Mouse (Mus musculus): Measurements from ENCODE around the gene Lctl.

Lctl gene

GRCm38 (mm10) chr9:64116876-64117275, at the start of gene Lctl:
TSS of gene Lctl (plus strand) at chr9:64117147.
- peak; percentile 46 for DNase-seq (ENCODE audit: low read depth, low spot score)

GRCm38 (mm10) chr9:64067787-64068186, 49.2 kb upstream of the Lctl start:
- no peak for DNase-seq (ENCODE audit: low read depth, low spot score)

DNA sequence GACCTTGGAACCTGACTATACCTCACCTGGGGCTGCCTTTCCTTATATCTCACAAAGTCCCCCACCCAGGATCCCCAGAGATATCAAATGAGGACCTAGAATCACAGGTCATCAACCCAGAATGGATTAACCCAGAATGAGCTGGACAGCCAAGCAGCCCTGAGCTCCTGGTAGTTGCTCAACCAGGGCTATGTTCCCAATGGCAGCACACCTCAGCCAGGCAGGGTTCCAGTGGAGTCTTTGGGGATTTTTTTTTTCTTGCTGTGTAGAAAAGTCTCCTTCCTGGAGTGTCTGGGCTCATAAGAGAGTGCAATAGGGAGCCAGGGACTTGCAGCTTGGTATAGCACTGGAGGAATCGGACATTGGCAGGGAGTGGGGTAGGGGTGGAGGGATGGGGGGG, 48.4 kb upstream of the Lctl start:
- DNase-seq (ENCODE audit: low read depth, low spot score), result no peak

GRCm38 (mm10) chr9:64069131-64069530, 47.8 kb upstream of the Lctl start:
- DNase-seq (ENCODE audit: low read depth, low spot score), result no peak

DNA sequence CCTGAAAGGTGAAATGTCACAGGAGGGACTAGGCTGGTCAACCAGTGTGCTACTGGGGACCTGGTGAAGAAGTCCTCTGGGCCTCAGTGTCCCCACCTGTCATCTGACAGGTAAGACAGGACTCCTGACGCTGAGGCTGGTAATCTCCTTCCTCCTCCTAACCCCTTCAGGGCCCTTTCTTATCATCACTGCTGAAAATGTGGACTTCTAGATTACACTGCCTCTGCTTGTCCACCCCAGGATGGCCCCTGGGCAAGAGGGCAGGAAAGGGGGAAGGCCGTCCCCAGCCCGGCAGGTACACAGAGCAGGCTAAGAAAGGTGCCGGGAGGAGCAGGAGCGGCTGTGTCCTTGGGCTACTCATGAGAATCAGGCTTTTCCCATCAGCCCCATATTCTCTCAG, 46.3 kb upstream of the Lctl start:
- no peak for DNase-seq (ENCODE audit: low read depth, low spot score)

- DNase-seq (ENCODE audit: low read depth, low spot score), result no peak
These were observed 42.1 kb upstream of the Lctl start for GRCm38 (mm10) chr9:64074831-64075230.

GRCm38 (mm10) chr9:64076412-64076811, 40.5 kb upstream of the Lctl start:
- DNase-seq (ENCODE audit: low read depth, low spot score), result no peak

- no peak for DNase-seq (ENCODE audit: low read depth, low spot score)
These were observed 38.6 kb upstream of the Lctl start for GRCm38 (mm10) chr9:64078386-64078792.

DNA sequence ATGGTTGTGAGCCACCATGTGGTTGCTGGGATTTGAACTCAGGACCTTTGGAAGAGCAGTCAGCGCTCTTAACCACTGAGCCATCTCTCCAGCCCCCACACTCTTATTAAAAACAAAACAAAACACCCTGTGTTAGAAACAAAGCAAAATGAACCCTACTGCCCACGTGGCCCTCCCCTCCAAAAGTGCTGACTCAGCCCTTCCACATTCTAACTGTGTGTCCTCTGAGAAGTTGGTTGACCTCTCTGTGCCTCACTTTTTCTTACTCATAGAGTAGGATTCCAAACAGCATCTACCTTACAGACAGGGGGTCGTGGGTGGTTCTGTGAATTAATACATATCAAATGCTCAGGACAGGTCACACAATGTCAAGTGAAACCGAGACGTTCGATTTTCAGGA, 37.0 kb upstream of the Lctl start:
- no peak for DNase-seq (ENCODE audit: low read depth, low spot score)

GRCm38 (mm10) chr9:64084231-64084630, 32.7 kb upstream of the Lctl start:
- DNase-seq (ENCODE audit: low read depth, low spot score), result no peak

DNA sequence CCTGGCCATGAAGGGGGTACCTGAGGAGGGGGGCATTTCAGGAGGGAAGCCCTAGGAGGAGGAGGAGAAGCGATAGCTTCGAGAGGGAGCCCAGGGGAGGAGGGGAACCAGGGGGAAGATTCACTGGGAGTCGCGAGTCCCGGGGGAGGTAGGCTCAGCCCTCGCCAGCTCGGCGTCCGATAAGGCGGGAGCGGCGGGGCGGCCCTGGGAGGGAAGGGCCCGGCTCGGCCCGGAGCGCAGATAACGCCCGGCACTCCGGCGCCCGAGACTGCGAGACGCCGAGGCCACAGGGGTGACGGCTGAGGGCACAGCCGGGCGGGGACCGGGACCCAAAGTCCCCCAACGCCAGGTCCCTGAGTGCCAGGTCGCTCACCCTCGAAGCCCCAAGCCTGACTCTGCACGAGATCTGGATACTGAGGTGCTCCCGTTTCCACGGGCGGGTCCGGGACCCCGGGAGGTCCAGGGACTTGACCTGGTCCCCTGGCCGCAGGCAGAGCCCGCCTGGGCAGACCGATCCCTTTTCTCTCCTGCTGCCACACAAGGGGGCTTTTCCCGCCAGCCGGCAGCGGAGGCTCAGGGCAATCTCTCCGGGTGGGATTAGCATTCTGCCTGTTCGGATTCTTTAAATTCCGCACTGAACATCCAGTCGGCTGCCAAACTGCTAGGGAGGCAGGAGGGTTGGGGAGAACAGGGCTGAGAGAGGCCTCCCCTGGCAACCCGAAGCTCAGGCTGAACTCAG, 32.1 kb upstream of the Lctl start:
- DNase-seq (ENCODE audit: low read depth, low spot score), result no peak

DNA sequence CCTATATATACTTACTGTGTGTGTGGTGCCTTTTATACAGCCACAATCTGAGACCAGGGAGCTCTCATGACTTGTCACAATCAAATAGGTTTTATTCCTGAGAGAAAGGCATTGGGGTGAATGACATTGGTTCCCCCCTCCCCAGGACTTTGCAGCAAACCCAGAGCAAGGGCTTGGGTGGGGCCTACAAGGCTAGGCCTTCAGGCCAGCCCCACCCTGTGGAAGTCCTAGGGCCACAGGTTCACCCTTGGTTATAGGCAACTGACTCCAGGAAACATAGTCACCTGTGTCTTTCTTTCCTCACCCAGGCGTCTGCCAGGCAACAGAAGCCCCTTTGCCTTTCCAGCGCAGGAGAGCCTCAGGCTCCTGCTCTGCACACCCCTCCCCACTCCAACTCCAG, 31.0 kb upstream of the Lctl start:
- no peak for DNase-seq (ENCODE audit: low read depth, low spot score)

DNA sequence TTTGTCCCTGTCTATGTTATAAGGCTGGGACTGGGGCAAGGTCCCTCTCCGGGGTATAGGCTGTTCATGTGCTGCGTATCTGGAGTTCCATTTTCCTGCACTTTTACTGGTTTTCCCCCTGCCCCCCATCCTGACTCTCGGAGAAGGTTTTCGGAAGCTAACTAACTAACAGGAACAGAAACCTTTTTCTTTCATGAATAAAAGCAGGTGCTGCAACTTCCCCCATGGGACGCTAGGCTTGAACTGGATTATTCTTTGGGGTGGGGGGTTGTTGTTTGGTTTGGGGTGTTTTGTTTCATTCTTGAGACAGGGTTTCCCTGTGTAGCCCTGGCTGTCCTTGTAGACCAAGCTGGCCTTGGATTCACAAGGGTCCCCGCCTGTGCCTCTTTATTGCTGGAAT, 30.4 kb upstream of the Lctl start:
- no peak for DNase-seq (ENCODE audit: low read depth, low spot score)

DNA sequence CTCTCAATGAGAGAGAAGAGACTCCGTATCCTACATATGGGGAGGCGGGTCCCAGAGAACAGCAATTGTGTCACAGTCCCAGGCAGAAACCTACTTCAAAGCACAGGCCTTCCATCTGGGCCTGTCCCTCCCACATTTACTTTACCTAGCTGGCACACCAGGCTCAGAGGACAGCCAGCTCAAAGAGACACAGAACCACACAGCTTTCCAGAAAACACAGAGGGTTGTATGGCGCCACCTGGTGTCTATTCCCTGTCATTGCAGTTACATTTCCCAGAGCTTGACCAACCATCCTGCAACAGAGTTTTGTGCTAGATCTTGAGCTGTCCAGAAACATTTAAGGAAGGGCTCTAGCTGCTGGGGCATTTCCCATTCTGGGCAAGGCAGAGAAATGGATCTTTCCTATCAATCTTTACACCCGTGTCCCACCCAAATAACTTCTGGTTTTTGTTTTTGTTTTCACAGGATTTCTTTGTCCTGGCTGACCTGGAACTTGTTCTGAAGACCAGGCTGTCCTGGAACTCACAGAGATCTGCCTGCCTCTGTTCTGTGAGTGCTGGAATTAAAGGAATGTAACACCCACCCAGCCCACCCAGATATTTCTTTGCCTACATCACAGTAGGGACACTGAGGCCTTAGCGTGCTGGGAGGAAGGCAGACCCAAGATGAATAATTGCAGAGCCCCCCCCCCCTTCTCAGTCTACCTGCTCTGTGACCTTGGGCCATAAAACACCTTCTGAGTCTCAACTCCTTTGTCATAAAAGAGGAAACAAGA, 29.3 kb upstream of the Lctl start:
- peak; percentile 84 for DNase-seq (ENCODE audit: low read depth, low spot score)

GRCm38 (mm10) chr9:64088346-64088745, 28.6 kb upstream of the Lctl start:
- DNase-seq (ENCODE audit: low read depth, low spot score), result no peak

DNA sequence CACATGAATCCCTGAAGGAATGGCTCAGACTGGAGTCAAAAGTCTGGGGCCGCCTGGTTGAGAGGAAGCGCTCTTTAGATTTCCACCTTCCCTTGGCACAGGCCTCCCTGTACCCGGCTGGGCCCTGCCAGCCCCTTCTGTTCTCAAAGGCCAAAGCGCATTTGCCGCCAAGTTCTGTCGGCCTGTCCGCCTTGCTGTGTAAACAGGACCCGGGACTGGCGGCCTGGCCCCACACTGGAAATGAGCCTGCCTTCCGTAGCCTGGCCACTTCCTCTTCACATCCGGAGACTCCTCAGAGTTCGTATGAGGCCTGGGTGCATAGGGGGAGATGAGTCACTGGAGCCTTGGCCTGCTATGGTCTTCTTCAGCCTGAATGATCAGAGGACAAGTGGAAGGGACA, 27.9 kb upstream of the Lctl start:
- peak; percentile 47 for DNase-seq (ENCODE audit: low read depth, low spot score)

GRCm38 (mm10) chr9:64094083-64094482, 22.9 kb upstream of the Lctl start:
- DNase-seq (ENCODE audit: low read depth, low spot score), result peak; percentile 62

DNA sequence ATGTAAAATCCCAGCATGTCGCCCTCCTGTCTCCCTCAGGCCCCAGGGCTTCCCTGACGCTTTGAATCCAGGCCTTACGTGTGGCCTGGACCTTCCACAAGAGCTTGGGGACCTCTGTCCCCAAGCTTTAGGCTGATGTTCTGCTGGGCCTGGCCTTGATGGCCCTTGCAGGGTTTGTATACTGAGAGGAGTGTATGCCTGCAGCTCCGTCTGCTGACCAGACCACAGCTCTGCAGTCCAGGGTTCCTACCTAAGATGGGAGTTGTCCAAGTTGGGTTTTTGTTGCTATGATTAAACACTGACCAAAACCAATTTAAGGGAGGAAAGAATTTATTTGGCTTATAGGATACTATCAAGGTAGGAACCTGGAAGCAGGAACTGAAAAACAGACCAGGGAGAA, 18.7 kb upstream of the Lctl start:
- DNase-seq (ENCODE audit: low read depth, low spot score), result no peak

GRCm38 (mm10) chr9:64100442-64100841, 16.5 kb upstream of the Lctl start:
- peak; percentile 57 for DNase-seq (ENCODE audit: low read depth, low spot score)

- DNase-seq (ENCODE audit: low read depth, low spot score), result no peak
These were observed 11.6 kb upstream of the Lctl start for GRCm38 (mm10) chr9:64105301-64105700.

DNA sequence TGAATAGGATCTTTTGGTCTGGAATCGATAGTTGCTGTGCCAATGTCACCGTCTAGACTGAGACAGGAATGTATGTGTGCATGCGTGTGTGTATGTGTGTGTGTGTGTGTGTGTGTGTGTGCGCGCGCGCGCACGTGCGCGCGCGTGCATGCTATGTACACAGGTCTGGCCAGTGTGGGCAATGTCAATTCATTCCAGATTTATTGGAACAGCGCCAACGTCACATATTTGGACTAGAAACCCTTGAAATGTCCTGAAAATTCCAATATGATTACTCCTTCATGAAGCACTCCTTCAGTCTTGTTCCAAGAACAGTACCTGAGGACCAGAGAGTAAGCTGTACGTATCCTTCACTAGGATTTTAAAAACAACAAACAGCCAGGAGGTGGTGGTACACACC, 6.4 kb upstream of the Lctl start:
- no peak for DNase-seq (ENCODE audit: low read depth, low spot score)

DNA sequence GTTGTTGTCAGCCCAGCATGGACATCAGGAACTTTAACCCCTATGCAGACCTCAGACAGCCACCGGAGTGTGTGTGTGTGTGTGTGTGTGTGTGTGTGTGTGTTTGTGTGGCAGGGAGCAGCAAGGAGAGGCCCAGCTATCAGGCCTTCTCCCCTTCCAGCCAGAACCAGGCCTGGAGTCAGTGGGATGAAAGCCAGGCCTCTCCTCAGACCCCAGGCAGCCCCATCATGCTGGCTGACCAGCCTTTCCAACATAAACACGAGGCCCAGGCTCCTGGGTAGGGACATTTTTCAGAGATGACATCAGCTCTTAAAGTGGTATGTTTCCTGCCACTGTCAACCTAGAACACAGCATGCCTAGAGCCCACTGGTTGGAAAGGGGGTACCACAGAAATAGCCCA, 2.3 kb upstream of the Lctl start:
- no peak for DNase-seq (ENCODE audit: low read depth, low spot score)

- no peak for DNase-seq (ENCODE audit: low read depth, low spot score)
These were observed 1.2 kb upstream of the Lctl start for GRCm38 (mm10) chr9:64115756-64116155.

Data from brain, adult 2 months (tissue).